Mouse (Mus musculus) heart, postnatal 25 days (tissue): ENCODE measurements around the gene Gm15091. TPM values are rescaled to one million over a fixed set of nuclear protein-coding genes. Genes with fewer than 3 reads are reported as not detected.
"Not testable (repeated sequence)": the region's sequence is repeated elsewhere in the genome, so short reads cannot be mapped to it uniquely, and the experiment has no call there.

Source experiments
- DNase-seq: peaks from one replicate; pipeline ENCODE4 v3.0.0; 2022; ENCODE audit warnings: low spot score
- intact Hi-C: fragments of 180-260 bp; cut with DNase I; formaldehyde crosslinking; loops from one replicate; pipeline ENCODE4 v1.15.1; 2025
- total RNA-seq, 2 experiments: library from RNA; stranded (reverse); gene quantifications; 2 replicates each; pipeline ENCODE4 v1.2.3; 2021

The Gm15091 gene
- total RNA-seq: not detected

- DNase-seq, intact Hi-C loops: not testable (repeated sequence)
Measured at GRCm38 (mm10) chrX:149941355-149941754, at the start of gene Gm15091. Gm15091 (plus strand) TSS chrX:149941655.

Other genes starting within 250 kb of the Gm15091 start
- not detected for gene Gm15097, start 157.2 kb upstream of the Gm15091 start, total RNA-seq